Mouse (Mus musculus) Patski (cell line): ENCODE measurements around the gene Zc3hav1. TPM values are rescaled to one million over a fixed set of nuclear protein-coding genes. Genes with fewer than 3 reads are reported as not detected.
A peak's percentile ranks its signal among the peaks of the same experiment; 100 is the strongest.

ENCODE experiments used
- ATAC-seq: fragments of 100-300 bp; one replicate; pipeline ENCODE4 v1.8.0; 2021
- CTCF ChIA-PET: fragments of 350-600 bp; sonication (Branson Sonifier 250); formaldehyde crosslinking; loops from one replicate; lab custom pipeline; 2022; ENCODE audit warnings: inconsistent platforms; lab: Charles Lee
- POLR2A ChIA-PET: fragments of 350-600 bp; sonication (Branson Sonifier 250); formaldehyde crosslinking; loops from one replicate; lab custom pipeline; 2022; ENCODE audit warnings: antibody characterized with exemption, inconsistent platforms; lab: Charles Lee
- DNase-seq: peaks from one replicate; pipeline ENCODE4 v3.0.0-alpha.2; 2011; ENCODE audit warnings: low read depth, low spot score
- H3K27me3 ChIP-seq: fragments of 371-371 bp; one replicate; pipeline ENCODE4 v1.5.1; 2021
- CTCF ChIP-seq: fragments of 100-300 bp; IDR thresholded peaks from one replicate; pipeline ENCODE4 v1.5.1; 2021
- in situ Hi-C: fragments of 300-500 bp; cut with MboI; formaldehyde crosslinking; loops from 3 replicates; pipeline ENCODE4 v1.11.1; 2018; ENCODE audit warnings: low pct_unique_long_range_greater_than_20kb, mixed read lengths
- polyA plus RNA-seq: library from polyadenylated mRNA; unstranded; gene quantifications from one replicate; pipeline ENCODE4 v1.2.3, GENCODE M21; 2021

The Zc3hav1 gene
- 32.7 TPM for polyA plus RNA-seq

DNA sequence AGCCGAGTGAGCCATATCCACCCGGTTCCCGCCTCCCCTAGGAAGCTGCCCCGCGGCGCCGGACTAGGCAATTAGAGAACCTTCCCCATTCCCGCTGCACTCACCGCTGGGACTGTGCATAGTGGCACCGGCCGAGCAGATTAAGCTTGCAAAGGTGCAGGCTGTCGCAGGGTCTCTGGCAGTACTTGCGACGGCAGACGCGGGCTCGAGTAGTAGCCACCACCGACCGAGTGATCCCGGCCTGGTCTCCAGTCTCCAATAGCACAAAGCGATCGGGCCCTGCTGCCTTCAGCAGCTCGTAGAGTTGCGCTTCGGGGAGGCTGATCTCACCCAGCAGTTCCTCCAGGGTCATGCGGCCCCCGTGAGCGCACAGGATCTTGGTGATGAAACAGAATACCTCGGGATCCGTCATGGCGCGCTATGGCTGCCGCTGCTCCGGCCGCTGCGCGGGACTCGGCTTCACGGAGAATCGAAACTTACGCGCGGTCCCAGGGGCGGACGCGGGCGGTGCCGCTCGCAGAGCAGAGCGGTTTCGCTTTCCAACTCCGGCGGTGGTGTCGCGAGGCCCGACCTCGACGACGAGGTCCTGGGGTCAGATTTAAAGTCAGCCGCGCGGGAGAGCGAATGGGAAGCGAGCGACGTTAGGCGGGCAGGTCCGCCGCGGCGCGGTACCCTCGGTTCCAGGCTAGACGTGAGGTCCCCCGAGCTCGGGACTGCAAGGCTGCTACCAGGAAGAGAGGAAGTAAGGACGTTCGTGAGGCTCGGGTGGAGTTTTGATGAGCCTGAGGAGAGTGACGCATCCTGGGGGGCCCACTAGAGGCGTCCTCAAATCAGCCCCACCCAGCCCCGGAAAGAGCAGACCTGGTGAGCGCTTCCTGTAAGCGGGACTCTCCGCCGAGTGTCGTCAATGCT, at the start of gene Zc3hav1:
Gene Zc3hav1 (minus strand): TSS at position 793 of the 912 bp plus-strand sequence.
- CTCF ChIA-PET, result no interaction called here
- ATAC-seq (peak; percentile 88), DNase-seq (peak; percentile 15)
- POLR2A ChIA-PET, result interaction anchor here (1.6 kb wide), 1 partner anchor 10 kb away, joined by 3 read pairs; no protein-coding TSS in a partner anchor
- no peaks in the 10 kb centered on the region for H3K27me3 ChIP-seq
- in situ Hi-C loops, result no loop called here
- TF ChIP-seq CTCF, result no peak

- ChIA-PET CTCF (interaction anchor here (0.7 to 1.6 kb wide), 4 partner anchors 9 to 142 kb away, joined by 3 to 5 read pairs (median 3); partner anchors contain the start of gene Ttc26), POLR2A (no interaction called here)
- no peaks in the 10 kb centered on the region for H3K27me3 ChIP-seq
- DNase-seq, result peak; percentile 6
- TF ChIP-seq CTCF, result peak; percentile 81
- in situ Hi-C loops, result loop anchor here (5.0 kb wide), 1 partner anchor 143 kb away; the partner anchor contains the start of gene Fmc1
- no peak for ATAC-seq
Measured at GRCm38 (mm10) chr6:38389671-38390070, 35.3 kb upstream of the Zc3hav1 start.

GRCm38 (mm10) chr6:38381129-38381771, 26.8 kb upstream of the Zc3hav1 start, which contains the start of gene Ttc26:
Gene Ttc26, plus strand, starts transcription at chr6:38381469.
- POLR2A ChIA-PET, result interaction anchor here (1.0 kb wide), 1 partner anchor 9 kb away, joined by 3 read pairs; no protein-coding TSS in a partner anchor

DNA sequence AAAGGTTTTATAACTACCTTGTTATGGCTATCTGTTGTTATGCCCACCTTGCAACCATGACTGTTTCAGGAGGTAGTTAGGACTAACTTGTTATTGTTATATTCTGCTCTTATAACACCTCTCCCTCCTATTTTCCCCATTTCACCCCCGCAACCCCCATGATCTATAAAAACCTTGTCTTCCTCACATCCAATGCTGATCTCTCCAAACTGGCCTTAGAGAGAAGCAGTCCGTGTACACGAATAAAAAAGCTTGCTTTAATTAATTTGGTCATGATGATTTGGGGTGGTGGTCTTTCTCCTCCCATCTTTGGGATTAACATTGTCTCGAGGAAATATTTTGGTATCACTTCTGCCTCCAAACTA, 26.3 kb upstream of the Zc3hav1 start:
- ChIA-PET CTCF (interaction anchor here (1.5 kb wide), 1 partner anchor 9 kb away, joined by 3 read pairs; no protein-coding TSS in a partner anchor), POLR2A (interaction anchor here (1.0 kb wide), 1 partner anchor 8 kb away, joined by 3 read pairs; no protein-coding TSS in a partner anchor)
- in situ Hi-C loops, result no loop called here
- no peaks in the 10 kb centered on the region for H3K27me3 ChIP-seq
- ATAC-seq, result no peak
- no peak for TF ChIP-seq CTCF
- DNase-seq, result no peak

More at GRCm38 (mm10) chr6:38381129-38381771, 26.8 kb upstream of the Zc3hav1 start, which contains the start of gene Ttc26:
- no peaks in the 10 kb centered on the region for H3K27me3 ChIP-seq
- peak; percentile 47 for ATAC-seq
- CTCF ChIA-PET, result interaction anchor here (1.5 kb wide), 1 partner anchor 9 kb away, joined by 3 read pairs; no protein-coding TSS in a partner anchor
- in situ Hi-C loops, result no loop called here
- TF ChIP-seq CTCF, result no peak
- peak; percentile 73 for DNase-seq

DNA sequence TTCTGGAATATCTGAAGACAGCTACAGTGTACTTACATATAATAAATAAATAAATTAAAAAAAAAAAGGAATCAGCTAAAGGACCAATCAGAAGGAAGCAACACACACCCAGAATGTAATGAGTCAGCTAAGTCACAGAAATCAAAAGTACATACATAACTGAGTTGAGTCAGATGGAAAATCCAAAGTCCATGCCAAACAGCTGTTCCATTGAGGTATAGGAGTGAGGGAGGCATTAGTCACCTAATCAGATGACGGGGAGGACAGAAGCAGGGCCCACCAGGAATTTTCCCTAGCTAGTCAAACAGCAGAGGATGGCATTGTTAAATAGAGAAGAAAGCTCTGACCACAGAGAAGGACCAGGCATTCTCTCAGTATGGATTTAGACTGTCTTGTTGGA, 19.9 kb upstream of the Zc3hav1 start:
- in situ Hi-C loops, result no loop called here
- ATAC-seq (no peak), DNase-seq (peak; percentile 15)
- ChIA-PET POLR2A (no interaction called here), CTCF (no interaction called here)
- no peaks in the 10 kb centered on the region for H3K27me3 ChIP-seq
- TF ChIP-seq CTCF, result no peak

GRCm38 (mm10) chr6:38369945-38370344, 15.5 kb upstream of the Zc3hav1 start:
- in situ Hi-C loops, result no loop called here
- no peaks in the 10 kb centered on the region for H3K27me3 ChIP-seq
- DNase-seq, result no peak
- TF ChIP-seq CTCF, result peak; percentile 20
- POLR2A ChIA-PET, result interaction anchor here (0.6 kb wide), 1 partner anchor 34 kb away, joined by 3 read pairs; no protein-coding TSS in a partner anchor
- ATAC-seq, result no peak
- CTCF ChIA-PET, result interaction anchor here (1.0 kb wide), 1 partner anchor 8 kb away, joined by 3 read pairs; no protein-coding TSS in a partner anchor

- ChIA-PET POLR2A (no interaction called here), CTCF (no interaction called here)
- ATAC-seq (no peak), DNase-seq (no peak)
- TF ChIP-seq CTCF, result no peak
- in situ Hi-C loops, result no loop called here
- no peaks in the 10 kb centered on the region for H3K27me3 ChIP-seq
Measured at GRCm38 (mm10) chr6:38364121-38364520, 9.7 kb upstream of the Zc3hav1 start.

DNA sequence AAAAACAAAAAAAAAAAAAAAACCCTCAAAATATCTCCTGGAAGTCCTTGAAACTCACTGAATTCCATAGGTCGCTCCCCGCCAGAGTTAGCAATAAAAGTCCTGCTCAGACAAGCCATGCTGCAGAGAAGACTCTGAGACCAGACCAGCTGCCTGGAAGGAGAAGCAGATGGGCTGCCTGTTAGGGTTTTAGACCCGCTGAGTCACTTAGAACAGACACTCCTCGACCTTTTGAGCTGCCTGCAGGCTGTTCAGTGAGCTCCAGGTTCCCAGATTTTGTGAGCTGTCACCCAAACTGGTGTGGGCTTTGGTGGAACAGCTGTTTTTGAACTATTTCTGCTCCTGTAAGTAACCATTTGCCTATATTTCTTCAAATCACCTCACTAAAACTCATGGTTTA, 9.0 kb upstream of the Zc3hav1 start:
- in situ Hi-C loops, result no loop called here
- ATAC-seq, result no peak
- no peak for DNase-seq
- H3K27me3 ChIP-seq, result no peaks in the 10 kb centered on the region
- ChIA-PET POLR2A (no interaction called here), CTCF (no interaction called here)
- TF ChIP-seq CTCF, result no peak

GRCm38 (mm10) chr6:38361937-38362336, 7.5 kb upstream of the Zc3hav1 start:
- in situ Hi-C loops, result no loop called here
- ChIA-PET CTCF (interaction anchor here (1.2 kb wide), 1 partner anchor 8 kb away, joined by 3 read pairs; no protein-coding TSS in a partner anchor), POLR2A (no interaction called here)
- no peak for TF ChIP-seq CTCF
- ATAC-seq (no peak), DNase-seq (no peak)
- no peaks in the 10 kb centered on the region for H3K27me3 ChIP-seq

GRCm38 (mm10) chr6:38361065-38361464, 6.7 kb upstream of the Zc3hav1 start:
- no peaks in the 10 kb centered on the region for H3K27me3 ChIP-seq
- DNase-seq, result no peak
- ATAC-seq, result no peak
- CTCF ChIA-PET, result no interaction called here
- in situ Hi-C loops, result no loop called here
- POLR2A ChIA-PET, result no interaction called here
- TF ChIP-seq CTCF, result no peak
